ENCODE assay signal across 14 mouse cellular contexts in genomic region chr19:26510887-26511286, GRCm38 (mm10).
DNase-seq lines count a peak whose midpoint lies in the region.
"Had no signal": no experiment of that assay in that cellular context is flagged by ENCODE, and none has a peak within 500 bp of the region (broad histone marks: within the 10 kb centered on the region; RNA-seq: fewer than 3 reads in every experiment).

No protein-coding gene starts in this region.

- H3K27ac ChIP-seq in embryonic facial prominence, embryonic 10.5 days (replicated peaks), result no peak overlapping the region
- H3K27ac ChIP-seq: neural tube, embryonic 15.5 days had no signal

- no peaks in the 10 kb centered on the region for H3K9me3 ChIP-seq in embryonic facial prominence, embryonic 10.5 days
- H3K9me3 ChIP-seq: limb, embryonic 12.5 days; megakaryocyte, embryonic 14.5 days; neural tube, embryonic 15.5 days had no signal

- WGBS in embryonic facial prominence, embryonic 10.5 days, result 90% methylated on average over 3 of the region's 3 CpGs

- no peaks in the 10 kb centered on the region for H3K27me3 ChIP-seq in embryonic facial prominence, embryonic 10.5 days (replicated peaks; ENCODE audit: low read depth, poor library complexity, severe bottlenecking)
- H3K27me3 ChIP-seq: limb, embryonic 12.5 days; megakaryocyte, embryonic 14.5 days; neural tube, embryonic 15.5 days had no signal

- peak; percentile 2 for DNase-seq in adrenal gland, postnatal 10 days
- DNase-seq in adrenal gland, postnatal 25 days, result no peak
- peak; percentile 18 for DNase-seq in kidney, adult 9 months
- no peak for DNase-seq in kidney, postnatal 4 days
- DNase-seq in thymus, postnatal 4 days, result peak; percentile 13
- no peak for DNase-seq in thymus, adult 18-20 months
- DNase-seq in embryonic facial prominence, embryonic 10.5 days (ENCODE audit: low spot score), result no peak
- no peak for DNase-seq in right cerebral cortex, postnatal 4 days
- DNase-seq: cerebellum, adult 9-11 months; heart, postnatal 4 days; kidney, postnatal 14 days had no signal

- H3K4me1 ChIP-seq in embryonic facial prominence, embryonic 10.5 days, result peaks cover 14% of the 10 kb centered on the region; the same call in 1 of the 2 replicates
- H3K4me1 ChIP-seq: megakaryocyte, embryonic 14.5 days had no signal

- H3K36me3 ChIP-seq in embryonic facial prominence, embryonic 10.5 days (replicated peaks), result no peaks in the 10 kb centered on the region
- H3K36me3 ChIP-seq: limb, embryonic 12.5 days; neural tube, embryonic 15.5 days had no signal

- no peak overlapping the region for H3K4me3 ChIP-seq in embryonic facial prominence, embryonic 10.5 days
- H3K4me3 ChIP-seq: limb, embryonic 12.5 days; megakaryocyte, embryonic 14.5 days; neural tube, embryonic 15.5 days had no signal

Comparison
In these comparisons a context has a peak if more than half of its experiments do, and no peak if none do; other contexts are left out.
1. DNase-seq: peak in adrenal gland, postnatal 10 days (single experiment), kidney, adult 9 months (single experiment) and thymus, postnatal 4 days (single experiment); none in adrenal gland, postnatal 25 days (single experiment), kidney, postnatal 4 days (0 of 2), thymus, adult 18-20 months (0 of 2), embryonic facial prominence, embryonic 10.5 days (single experiment) and right cerebral cortex, postnatal 4 days (single experiment).